Mouse (Mus musculus) forebrain, embryonic 16.5 days (tissue): Measurements from ENCODE around the gene Bcan. TPM values are rescaled to one million over a fixed set of nuclear protein-coding genes. Genes with fewer than 3 reads are reported as not detected.

Experiments used
- ATAC-seq: fragments of 200-750 bp; cut with Nextera tagmentation; 2 replicates; pipeline ENCODE4 v1.8.0; 2017; ENCODE audit warnings: mild to moderate bottlenecking, moderate library complexity
- H3K27ac ChIP-seq: fragments of 300-500 bp; sonication (generic); 2 replicates; pipeline ENCODE4 v1.5.1; 2014; ENCODE audit warnings: low read length, control low read depth
- H3K27me3 ChIP-seq: fragments of 300-500 bp; sonication (generic); replicated peaks from 2 replicates; pipeline ENCODE4 v1.6.1; 2014; ENCODE audit warnings: low read length; ENCODE audit not compliant: control insufficient read depth, insufficient read depth
- H3K36me3 ChIP-seq: fragments of 300-500 bp; sonication (generic); 2 replicates; pipeline ENCODE4 v1.6.1; 2014; ENCODE audit not compliant: control insufficient read depth, insufficient read depth
- H3K4me1 ChIP-seq: fragments of 300-500 bp; sonication (generic); replicated peaks from 2 replicates; pipeline ENCODE4 v1.6.1; 2014; ENCODE audit warnings: low read length; ENCODE audit not compliant: control insufficient read depth, insufficient read depth
- H3K4me2 ChIP-seq: fragments of 300-500 bp; sonication (generic); 2 replicates; pipeline ENCODE4 v1.6.1; 2014; ENCODE audit warnings: mild to moderate bottlenecking, low read length, control low read depth
- H3K4me3 ChIP-seq: fragments of 300-500 bp; sonication (generic); replicated peaks from 2 replicates; pipeline ENCODE4 v1.5.1; 2014; ENCODE audit warnings: mild to moderate bottlenecking, low read length, control low read depth
- H3K9ac ChIP-seq: fragments of 300-500 bp; sonication (generic); replicated peaks from 2 replicates; pipeline ENCODE4 v1.6.1; 2014; ENCODE audit warnings: low read depth, low read length, control low read depth
- H3K9me3 ChIP-seq: fragments of 300-500 bp; sonication (generic); 2 replicates; pipeline ENCODE4 v1.6.1; 2016; ENCODE audit warnings: low read length; ENCODE audit not compliant: control insufficient read depth
- WGBS: fragments of 180-500 bp; shearing (Covaris S2); extraction: QIAGEN DNeasy Blood & Tissue Kit; methylation state at CpG from one replicate; pipeline ENCODE4 v1.1.7; 2014; 5-methylcytosine and 5-hydroxymethylcytosine counted together
- polyA plus RNA-seq: library from polyadenylated mRNA; unstranded; fragments of >200 nt; fragmentation: Nextera tagmentation; extraction: Ambion mirVana; gene quantifications from 2 replicates; pipeline ENCODE4 v1.2.1, GENCODE M21; 2015

The Bcan gene
- polyA plus RNA-seq, 1 experiment from 2014 or later, result 43.6 TPM

DNA sequence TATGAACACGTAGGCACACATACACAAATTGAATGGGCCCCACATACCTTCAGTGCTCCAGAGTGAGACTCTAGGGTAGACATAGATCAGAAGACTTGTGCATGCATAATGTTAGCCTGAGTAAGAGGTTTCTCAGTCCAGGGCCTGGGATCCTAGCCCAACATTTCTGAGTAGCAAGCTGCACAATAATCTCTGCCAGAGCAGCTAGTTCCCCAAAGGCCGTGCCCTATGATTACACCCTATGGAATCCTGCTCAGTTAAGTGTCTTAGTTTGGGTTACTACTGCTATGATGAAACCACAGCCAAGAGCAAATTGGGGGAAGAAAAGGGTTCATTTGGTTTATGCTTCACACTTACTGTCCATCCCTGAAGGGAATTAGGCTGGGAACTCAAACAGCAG lies 57.6 kb downstream of the Bcan start:
- WGBS, result 97% methylated on average over 2 of the region's 2 CpGs
- no peak overlapping the region for H3K9ac ChIP-seq
- H3K4me3 ChIP-seq, result no peak overlapping the region
- no peaks in the 10 kb centered on the region for H3K9me3 ChIP-seq
- ATAC-seq, result no peak
- H3K36me3 ChIP-seq, result peaks cover 15% of the 10 kb centered on the region
- H3K27ac ChIP-seq, result no peak overlapping the region
- H3K4me1 ChIP-seq, result peaks cover 12% of the 10 kb centered on the region
- no peak overlapping the region for H3K4me2 ChIP-seq
- no peaks in the 10 kb centered on the region for H3K27me3 ChIP-seq

DNA sequence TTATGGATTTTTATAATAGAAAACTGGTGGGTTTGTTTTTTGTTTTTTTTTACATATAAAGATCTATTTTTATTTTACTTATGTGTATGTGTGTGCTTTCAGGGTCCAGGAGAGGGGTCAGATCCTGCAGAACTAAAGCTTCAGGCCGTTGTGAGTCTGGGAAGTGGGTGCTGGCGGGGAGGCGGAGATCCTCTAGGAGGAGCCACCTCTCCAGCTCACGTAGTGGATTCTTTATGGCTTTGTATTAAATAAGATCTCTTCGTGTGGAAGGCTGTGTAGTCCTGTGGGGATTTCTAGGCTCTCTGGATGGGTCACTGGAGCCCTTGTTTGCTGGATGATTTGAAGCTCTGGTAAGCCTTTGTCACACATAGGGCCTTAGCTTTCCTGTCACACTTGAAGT lies 59.4 kb downstream of the Bcan start:
- Histone ChIP-seq H3K9ac (no peak overlapping the region), H3K27ac (no peak overlapping the region), H3K27me3 (no peaks in the 10 kb centered on the region), H3K9me3 (no peaks in the 10 kb centered on the region), H3K4me1 (peaks cover 11% of the 10 kb centered on the region), H3K4me3 (no peak overlapping the region), H3K4me2 (no peak overlapping the region), H3K36me3 (peaks cover 15% of the 10 kb centered on the region)
- no peak for ATAC-seq
- WGBS, result 59% methylated on average over 5 of the region's 5 CpGs

Other genes with a start within 250 kb of the Bcan start
- gene Ntrk1, start 205.1 kb downstream of the Bcan start, polyA plus RNA-seq, result 1.1 and 2.1 TPM in 2 replicates
- 0.52 and 0.57 TPM in 2 replicates for gene Insrr, start 203.3 kb downstream of the Bcan start, polyA plus RNA-seq
- gene Pear1, start 175.9 kb downstream of the Bcan start, polyA plus RNA-seq, result 6.9 and 7.4 TPM in 2 replicates
- gene Sh2d2a, start 153.5 kb downstream of the Bcan start, polyA plus RNA-seq, result not detected in 2 replicates
- gene Prcc, start 114.6 kb downstream of the Bcan start, polyA plus RNA-seq, result 13.8 and 16.4 TPM in 2 replicates
- gene Hdgf, start 93.9 kb downstream of the Bcan start, polyA plus RNA-seq, result 186 and 212 TPM in 2 replicates
- 63.4 and 64.3 TPM in 2 replicates for gene Mrpl24, start 80.7 kb downstream of the Bcan start, polyA plus RNA-seq
- 43.5 and 49.4 TPM in 2 replicates for gene Isg20l2, start 69.9 kb downstream of the Bcan start, polyA plus RNA-seq
- gene Rrnad1, start 69.5 kb downstream of the Bcan start, polyA plus RNA-seq, result 18.4 and 23.5 TPM in 2 replicates
- gene Crabp2, start 51.6 kb downstream of the Bcan start, polyA plus RNA-seq, result 18.9 and 19.4 TPM in 2 replicates
- 35.7 and 41.6 TPM in 2 replicates for gene Nes, start 29.2 kb downstream of the Bcan start, polyA plus RNA-seq
- gene Hapln2, start 27.4 kb upstream of the Bcan start, polyA plus RNA-seq, result 0.25 and 0.35 TPM in 2 replicates
- gene Gpatch4, start 42.9 kb upstream of the Bcan start, polyA plus RNA-seq, result 32.5 and 36.3 TPM in 2 replicates
- 164 and 168 TPM in 2 replicates for gene Naxe, start 58.3 kb upstream of the Bcan start, polyA plus RNA-seq
- gene Ttc24, start 78.1 kb upstream of the Bcan start, polyA plus RNA-seq, result not detected in 2 replicates
- 7.5 and 7.8 TPM in 2 replicates for gene Iqgap3, start 81.7 kb upstream of the Bcan start, polyA plus RNA-seq
- gene Mef2d, start 142.1 kb upstream of the Bcan start, polyA plus RNA-seq, result 25.1 and 28.3 TPM in 2 replicates